Mouse (Mus musculus): ENCODE measurements around the gene Rfx7. TPM values are rescaled to one million over a fixed set of nuclear protein-coding genes. Genes with fewer than 3 reads are reported as not detected.
"Not testable (repeated sequence)": the region's sequence is repeated elsewhere in the genome, so short reads cannot be mapped to it uniquely, and the experiment has no call there.

Gene Rfx7
- polyA plus RNA-seq, 1 experiment: 6.5 TPM

- no peak for DNase-seq (ENCODE audit: low read depth)
These were observed 108.0 kb downstream of the Rfx7 start for GRCm38 (mm10) chr9:72639843-72640621.

DNA sequence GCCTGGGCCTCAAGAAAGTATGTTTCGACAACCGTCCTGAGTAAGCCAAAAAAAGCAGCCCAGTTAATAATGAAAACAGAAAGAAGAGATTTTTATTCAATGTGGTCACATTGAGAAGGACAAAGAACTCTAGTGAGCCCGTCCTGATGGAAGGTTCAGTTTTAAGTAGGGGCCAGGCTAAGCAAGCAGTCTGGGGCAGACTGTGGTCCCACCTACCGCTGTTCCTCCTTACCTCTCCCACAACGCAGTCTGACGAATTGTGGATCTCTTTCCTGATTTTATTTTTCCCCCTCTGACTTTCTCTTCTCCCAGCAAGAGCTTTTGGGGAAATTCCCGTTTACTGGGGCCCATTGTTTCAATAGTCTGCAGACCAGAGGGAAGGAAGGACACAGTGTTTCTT, 108.6 kb downstream of the Rfx7 start:
- DNase-seq (ENCODE audit: low read depth): no peak

GRCm38 (mm10) chr9:72641093-72641680, 109.1 kb downstream of the Rfx7 start:
- no peak for DNase-seq (ENCODE audit: low read depth)

DNA sequence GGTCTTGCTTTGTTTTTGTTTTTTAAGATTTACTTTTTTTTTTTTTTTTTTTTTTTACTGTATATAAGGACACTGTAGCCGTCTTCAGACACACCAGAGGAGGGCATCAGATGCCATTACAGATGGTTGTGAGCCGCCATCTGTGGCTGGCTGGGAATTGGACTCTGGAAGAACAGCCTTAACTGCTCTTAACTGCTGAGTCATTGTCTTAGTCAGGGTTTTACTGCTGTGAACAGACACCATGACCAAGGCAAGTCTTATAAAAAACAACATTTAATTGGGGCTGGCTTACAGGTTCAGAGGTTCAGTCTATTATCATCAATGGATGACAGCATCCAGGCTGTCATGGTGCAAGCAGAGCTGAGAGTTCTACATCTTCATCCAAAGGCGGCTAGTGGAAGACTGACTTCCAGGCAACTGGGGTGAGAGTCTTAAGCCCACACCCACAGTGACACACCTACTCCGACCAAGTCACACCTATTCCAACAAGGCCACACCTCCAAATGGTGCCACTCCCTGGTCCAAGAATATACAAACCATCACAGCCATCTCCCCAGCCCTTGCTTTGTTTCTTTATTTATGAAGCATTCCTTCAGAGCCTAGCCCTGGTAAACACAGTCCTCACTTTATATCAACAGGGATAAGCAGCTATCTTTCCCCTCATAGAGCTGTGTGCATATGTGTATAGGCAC, 110.9 kb downstream of the Rfx7 start:
- DNase-seq (ENCODE audit: low read depth): not testable (repeated sequence)

DNA sequence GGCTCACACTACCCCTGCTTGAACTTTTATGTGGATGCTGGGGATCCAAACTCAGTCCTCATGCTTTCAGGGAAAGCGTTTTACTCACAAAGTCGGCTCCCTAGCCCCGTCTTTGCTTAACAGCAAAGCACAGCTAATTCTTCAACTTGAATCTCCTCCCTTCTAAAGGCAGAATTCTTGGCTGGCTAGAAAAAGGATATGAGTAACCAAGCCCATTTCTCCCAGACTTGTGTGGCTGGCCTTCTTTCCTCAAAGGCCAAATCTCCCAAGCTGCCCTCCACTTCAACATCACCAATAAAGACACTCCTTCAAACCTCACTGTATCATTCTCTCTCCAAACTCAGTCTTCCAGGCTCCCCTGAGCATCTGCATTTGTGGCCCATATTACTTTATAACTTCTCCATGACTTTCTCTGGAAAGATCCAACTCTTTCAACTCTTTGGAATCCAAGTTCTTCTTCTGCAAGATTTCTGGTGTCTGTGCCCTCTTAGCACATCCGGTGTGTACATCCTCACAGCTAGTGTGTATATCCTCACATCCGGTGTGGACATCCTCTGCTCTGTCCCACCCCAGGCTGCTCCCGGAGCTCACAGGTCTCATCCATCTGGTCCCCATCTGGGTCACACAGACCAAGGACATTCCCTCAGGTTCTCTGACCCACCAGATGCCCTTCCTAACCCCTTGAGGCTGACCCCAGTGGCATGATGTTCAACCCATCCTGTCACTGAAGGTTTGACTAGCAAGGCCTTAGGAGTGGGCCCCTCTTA, 111.8 kb downstream of the Rfx7 start:
- DNase-seq (ENCODE audit: low read depth): no peak

- DNase-seq (ENCODE audit: low read depth): no peak
These were observed 112.5 kb downstream of the Rfx7 start for GRCm38 (mm10) chr9:72644418-72645110.

DNA sequence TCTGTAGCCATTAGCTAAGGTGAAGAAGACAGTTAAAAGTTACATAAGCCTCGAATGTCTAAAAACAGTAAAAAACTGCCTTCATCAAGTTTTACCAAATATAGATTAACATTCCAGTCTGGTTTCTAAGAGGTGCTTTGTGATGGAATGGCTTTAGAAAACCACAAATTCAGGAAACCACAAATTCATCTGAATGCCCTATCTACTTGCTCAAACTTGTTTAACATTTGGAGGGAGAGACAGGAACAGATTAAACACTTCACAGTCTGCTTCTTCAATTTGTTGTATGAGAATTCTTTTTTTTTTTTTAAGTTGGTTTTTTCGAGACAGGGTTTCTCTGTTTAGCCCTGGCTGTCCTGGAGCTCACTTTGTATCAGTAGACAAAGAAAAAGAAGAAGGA, 117.7 kb downstream of the Rfx7 start:
- no peak for DNase-seq (ENCODE audit: low read depth)

GRCm38 (mm10) chr9:72652961-72653360, 120.9 kb downstream of the Rfx7 start:
- DNase-seq (ENCODE audit: low read depth): no peak

DNA sequence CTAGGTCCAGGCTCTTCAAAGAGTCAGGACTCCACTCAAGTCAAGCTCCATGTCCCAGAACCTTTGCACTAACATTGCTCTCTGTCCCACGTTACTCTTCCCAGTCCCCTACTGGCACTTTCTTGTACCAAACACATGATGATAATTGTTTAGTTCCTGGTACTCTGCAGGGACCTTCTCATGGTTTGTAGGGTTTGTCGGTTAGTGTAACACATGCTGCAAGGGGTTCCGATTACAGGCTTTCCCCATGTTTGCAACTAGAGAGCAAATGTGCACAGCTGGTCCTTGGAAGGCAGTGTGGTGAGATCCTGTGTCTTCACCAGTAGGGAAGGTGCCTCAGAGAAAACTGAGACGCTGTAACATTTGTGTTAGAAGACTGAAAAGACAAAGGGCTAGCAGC, 121.5 kb downstream of the Rfx7 start:
- DNase-seq (ENCODE audit: low read depth): no peak

DNA sequence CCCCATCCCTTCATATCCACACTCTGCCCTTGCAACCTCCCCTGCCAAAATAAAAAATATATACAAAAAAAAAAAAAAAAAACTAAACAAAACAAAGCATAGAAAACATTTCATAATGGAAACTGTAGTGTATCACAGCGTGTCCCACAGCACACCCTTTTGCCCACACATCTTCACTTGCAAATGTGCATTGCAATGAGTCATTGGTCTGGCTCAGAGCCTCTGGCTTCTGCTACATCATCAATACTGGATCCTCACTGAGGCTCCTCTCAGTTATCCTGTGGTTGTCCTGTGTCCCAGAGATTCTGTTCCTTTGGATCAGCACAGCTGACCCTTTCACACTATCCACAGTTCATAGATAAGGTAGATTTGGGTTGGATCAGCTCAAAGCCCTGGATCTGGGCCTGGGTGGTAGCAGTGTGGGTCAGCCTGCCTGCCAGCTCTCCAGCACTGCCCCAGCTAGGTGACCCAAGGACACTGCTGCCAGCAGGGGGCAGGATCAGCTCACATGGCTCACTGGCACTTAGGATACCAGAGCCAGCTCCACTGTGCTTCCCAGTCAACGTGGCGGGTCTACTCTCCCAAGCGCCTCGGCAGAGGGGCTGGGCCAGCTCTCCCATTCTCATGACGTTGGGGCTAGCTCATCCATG, 122.7 kb downstream of the Rfx7 start:
- no peak for DNase-seq (ENCODE audit: low read depth)

GRCm38 (mm10) chr9:72655602-72656001, 123.6 kb downstream of the Rfx7 start:
- DNase-seq (ENCODE audit: low read depth): no peak

DNA sequence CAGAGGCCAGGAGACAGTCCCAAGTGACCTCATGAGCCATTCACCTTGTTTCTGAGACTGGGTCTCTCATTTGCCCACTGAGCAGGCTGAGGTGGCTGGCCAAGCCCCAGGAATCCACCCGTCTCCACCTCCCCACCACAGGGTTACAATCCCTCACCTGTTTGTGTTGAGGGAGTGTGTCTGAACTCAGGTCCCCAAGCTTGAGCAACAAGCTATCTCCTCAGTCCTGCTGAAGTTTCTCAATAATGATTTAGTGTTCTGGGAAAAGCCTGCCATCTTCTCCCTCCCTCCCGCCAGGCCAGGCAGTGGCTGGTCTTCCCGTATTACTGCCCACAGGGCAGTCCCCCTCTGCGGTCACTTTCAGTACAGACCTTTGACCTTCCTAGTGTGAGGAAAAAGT, 124.5 kb downstream of the Rfx7 start:
- no peak for DNase-seq (ENCODE audit: low read depth)

GRCm38 (mm10) chr9:72656940-72657339, 124.9 kb downstream of the Rfx7 start:
- no peak for DNase-seq (ENCODE audit: low read depth)

DNA sequence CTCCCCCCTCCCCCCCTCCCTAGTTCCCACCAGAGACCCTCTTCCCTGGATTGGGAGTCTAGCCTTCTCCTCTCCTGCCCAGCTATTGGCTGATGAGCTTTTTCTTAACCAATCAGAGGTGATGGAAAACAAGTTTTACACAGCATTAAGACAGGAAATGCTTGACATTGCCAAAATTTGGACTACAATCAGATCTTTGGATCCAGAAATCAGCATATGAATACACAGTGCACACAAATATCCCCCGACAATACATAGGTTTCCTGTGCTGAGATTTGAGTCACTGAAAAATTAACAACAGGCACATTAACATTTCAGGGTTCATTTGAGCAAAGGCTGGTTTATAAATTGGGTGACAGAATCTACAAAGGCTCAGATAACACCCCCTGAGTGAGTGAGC, 125.7 kb downstream of the Rfx7 start:
- no peak for DNase-seq (ENCODE audit: low read depth)

GRCm38 (mm10) chr9:72660139-72660538, 128.1 kb downstream of the Rfx7 start:
- DNase-seq (ENCODE audit: low read depth): no peak

DNA sequence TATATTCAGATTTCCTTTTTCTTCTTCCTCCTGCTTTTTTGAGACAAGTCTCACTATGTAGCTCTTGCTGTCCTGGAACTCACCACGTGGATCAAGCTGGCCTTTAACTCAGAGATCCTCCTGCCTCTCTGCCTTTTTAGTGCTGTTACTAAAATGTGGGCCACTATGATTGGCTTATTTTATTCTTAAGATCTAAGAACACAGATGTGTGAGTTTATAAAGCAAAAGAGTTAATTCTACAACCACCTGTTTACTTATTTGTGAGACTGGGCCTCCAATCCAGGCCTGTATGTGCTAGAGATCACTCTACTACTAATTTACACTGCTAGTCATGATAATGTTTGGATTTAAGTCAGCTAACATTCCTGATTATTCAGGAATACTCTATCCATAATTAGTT, 128.9 kb downstream of the Rfx7 start:
- no peak for DNase-seq (ENCODE audit: low read depth)

DNA sequence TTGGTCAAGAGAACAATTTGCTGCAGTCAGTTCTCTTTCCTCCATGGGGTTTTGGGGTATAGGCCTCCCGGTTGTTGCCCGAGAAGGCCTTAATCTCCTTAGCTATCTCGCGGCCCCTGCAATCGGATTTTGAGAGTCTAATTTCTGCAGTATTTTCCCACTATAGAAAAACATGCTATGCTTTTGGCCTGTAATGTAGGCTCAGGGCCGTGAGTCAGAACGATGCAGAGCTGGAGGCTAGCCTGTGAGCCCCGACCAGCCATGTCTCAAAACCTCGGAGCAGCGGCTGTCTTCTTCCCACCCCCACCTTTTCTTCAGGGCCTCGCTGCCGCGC, 129.5 kb downstream of the Rfx7 start:
- DNase-seq (ENCODE audit: low read depth): no peak

GRCm38 (mm10) chr9:72661895-72662661, 130.0 kb downstream of the Rfx7 start, which contains the start of gene Nedd4:
TSS of gene Nedd4 (plus strand) at chr9:72662346.
- no peak for DNase-seq (ENCODE audit: low read depth)

- DNase-seq (ENCODE audit: low read depth): no peak
These were observed 130.9 kb downstream of the Rfx7 start for GRCm38 (mm10) chr9:72662691-72663533.

DNA sequence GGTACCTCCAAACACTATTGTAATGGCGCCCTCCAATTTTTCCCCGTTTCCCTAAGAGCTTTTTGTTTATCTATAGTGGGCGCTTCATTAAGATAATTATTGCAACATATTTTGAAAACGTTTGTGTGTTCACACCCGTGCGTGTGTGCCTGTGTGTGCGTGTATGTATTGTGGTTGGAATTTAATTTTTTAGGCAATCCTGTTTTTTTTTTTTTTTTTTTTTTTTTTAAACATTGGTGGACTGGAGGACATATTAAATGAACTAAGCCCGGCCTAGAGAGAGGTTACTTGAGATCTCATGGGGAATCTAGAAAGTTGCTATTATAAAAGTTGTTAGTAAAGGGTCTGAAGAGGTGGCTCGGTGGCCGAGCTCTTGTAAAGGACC, 131.5 kb downstream of the Rfx7 start:
- no peak for DNase-seq (ENCODE audit: low read depth)

All from gonadal fat pad, adult 2 months (tissue).